Mouse (Mus musculus) limb, embryonic 14.5 days (tissue): ENCODE results near the gene Camta1. TPM values are rescaled to one million over a fixed set of nuclear protein-coding genes. Genes with fewer than 3 reads are reported as not detected.

Experiments used
- ATAC-seq: fragments of 200-750 bp; cut with Nextera tagmentation; 2 replicates; pipeline ENCODE4 v1.8.0; 2017; ENCODE audit warnings: low read depth, moderate number of reproducible peaks, moderate TSS enrichment; ENCODE audit not compliant: low FRiP score
- DNase-seq: peaks from one replicate; pipeline ENCODE4 v3.0.0-alpha.2; 2015; ENCODE audit warnings: low spot score
- H3K27ac ChIP-seq: fragments of 300-500 bp; sonication (generic); replicated peaks from 2 replicates; pipeline ENCODE4 v1.5.1; 2014; ENCODE audit warnings: low read depth, mild to moderate bottlenecking, low read length, moderate library complexity, mixed read lengths
- H3K27me3 ChIP-seq: fragments of 300-500 bp; sonication (generic); 2 replicates; pipeline ENCODE4 v1.6.1; 2014; ENCODE audit warnings: low read length, mixed read lengths; ENCODE audit not compliant: control insufficient read depth, insufficient read depth
- H3K36me3 ChIP-seq: fragments of 300-500 bp; sonication (generic); 2 replicates; pipeline ENCODE4 v1.6.1; 2014; ENCODE audit warnings: mild to moderate bottlenecking, low read length, moderate library complexity, mixed read lengths; ENCODE audit not compliant: control insufficient read depth, insufficient read depth
- H3K4me1 ChIP-seq: fragments of 300-500 bp; sonication (generic); 2 replicates; pipeline ENCODE4 v1.6.1; 2014; ENCODE audit warnings: antibody characterized with exemption, low read length, mixed read lengths; ENCODE audit not compliant: control insufficient read depth, insufficient read depth
- H3K4me2 ChIP-seq: fragments of 300-500 bp; sonication (generic); replicated peaks from 2 replicates; pipeline ENCODE4 v1.6.1; 2014; ENCODE audit warnings: low read depth, mild to moderate bottlenecking, low read length, moderate library complexity; ENCODE audit not compliant: severe bottlenecking
- H3K4me3 ChIP-seq: fragments of 300-500 bp; sonication (generic); replicated peaks from 2 replicates; pipeline ENCODE4 v1.5.1; 2014; ENCODE audit warnings: low read length
- H3K9ac ChIP-seq: fragments of 300-500 bp; sonication (generic); 2 replicates; pipeline ENCODE4 v1.6.1; 2014; ENCODE audit warnings: mild to moderate bottlenecking, low read depth, low read length, moderate library complexity; ENCODE audit not compliant: severe bottlenecking
- H3K9me3 ChIP-seq: fragments of 300-500 bp; sonication (generic); 2 replicates; pipeline ENCODE4 v1.6.1; 2016; ENCODE audit warnings: low read length; ENCODE audit not compliant: control insufficient read depth
- POLR2A ChIP-seq: fragments of 200-500 bp; IDR thresholded peaks from 2 replicates; pipeline ENCODE4 v1.8.0; 2012; ENCODE audit warnings: inconsistent platforms, mild to moderate bottlenecking, moderate library complexity, borderline replicate concordance; ENCODE audit not compliant: insufficient read depth, insufficient read length; ENCODE audit errors: extremely low read depth
- WGBS: fragments of 180-500 bp; shearing (Covaris S2); extraction: QIAGEN DNeasy Blood & Tissue Kit; methylation state at CpG from one replicate; pipeline ENCODE4 v1.1.7; 2014; 5-methylcytosine and 5-hydroxymethylcytosine counted together
- polyA plus RNA-seq, 2 experiments: library from polyadenylated mRNA; depleted of rRNA in 1 of 2; stranded (reverse) in 1 of 2; unstranded in 1 of 2; fragments of >200 nt; fragmentation: Nextera tagmentation in 1 of 2; extraction: Ambion mirVana in 1 of 2; gene quantifications; 2 replicates each; pipeline versions ENCODE4 v1.2.1 to v1.2.3; 2012 to 2014

Gene Camta1
- polyA plus RNA-seq, 2 experiments: 28.6 to 78.8 TPM

GRCm38 (mm10) chr4:150978156-150978910 is 883.3 kb downstream of the Camta1 start:
- Histone ChIP-seq H3K4me3 (no peak overlapping the region), H3K9me3 (no peaks in the 10 kb centered on the region), H3K9ac (no peak overlapping the region), H3K4me1 (no peaks in the 10 kb centered on the region), H3K4me2 (no peak overlapping the region), H3K27me3 (no peaks in the 10 kb centered on the region), H3K27ac (no peak overlapping the region), H3K36me3 (no peaks in the 10 kb centered on the region)
- DNase-seq: no peak
- no peak for TF ChIP-seq POLR2A
- 86% methylated on average over 21 of the region's 21 CpGs for WGBS
- no peak for ATAC-seq

GRCm38 (mm10) chr4:150975145-150975544 is 886.5 kb downstream of the Camta1 start:
- H3K27me3 ChIP-seq: no peaks in the 10 kb centered on the region
- no peak overlapping the region for H3K4me2 ChIP-seq
- H3K4me1 ChIP-seq: no peaks in the 10 kb centered on the region
- no peaks in the 10 kb centered on the region for H3K9me3 ChIP-seq
- no peaks in the 10 kb centered on the region for H3K36me3 ChIP-seq
- DNase-seq: no peak
- WGBS: 19% methylated on average over 1 of the region's 1 CpGs
- H3K4me3 ChIP-seq: no peak overlapping the region
- TF ChIP-seq POLR2A: no peak
- H3K27ac ChIP-seq: no peak overlapping the region
- no peak for ATAC-seq
- H3K9ac ChIP-seq: no peak overlapping the region

GRCm38 (mm10) chr4:150973264-150973663 is 888.4 kb downstream of the Camta1 start:
- Histone ChIP-seq H3K9ac (no peak overlapping the region), H3K27me3 (no peaks in the 10 kb centered on the region), H3K4me2 (no peak overlapping the region), H3K36me3 (no peaks in the 10 kb centered on the region), H3K9me3 (no peaks in the 10 kb centered on the region), H3K27ac (no peak overlapping the region), H3K4me3 (no peak overlapping the region), H3K4me1 (no peaks in the 10 kb centered on the region)
- WGBS: 82% methylated on average over 8 of the region's 8 CpGs
- no peak for DNase-seq
- TF ChIP-seq POLR2A: no peak
- ATAC-seq: no peak

- no peak overlapping the region for H3K27ac ChIP-seq
- no peaks in the 10 kb centered on the region for H3K27me3 ChIP-seq
- no peak for TF ChIP-seq POLR2A
- no peaks in the 10 kb centered on the region for H3K36me3 ChIP-seq
- H3K4me3 ChIP-seq: no peak overlapping the region
- no peak overlapping the region for H3K4me2 ChIP-seq
- H3K9ac ChIP-seq: no peak overlapping the region
- H3K9me3 ChIP-seq: no peaks in the 10 kb centered on the region
- DNase-seq: no peak
- no peak for ATAC-seq
- 87% methylated on average over 8 of the region's 8 CpGs for WGBS
- H3K4me1 ChIP-seq: no peaks in the 10 kb centered on the region
These were observed 892.7 kb downstream of the Camta1 start for GRCm38 (mm10) chr4:150968956-150969355.

- DNase-seq (peak; percentile 22), ATAC-seq (no peak)
- Histone ChIP-seq H3K27me3 (no peaks in the 10 kb centered on the region), H3K4me2 (no peak overlapping the region), H3K9me3 (no peaks in the 10 kb centered on the region), H3K4me1 (no peaks in the 10 kb centered on the region), H3K36me3 (no peaks in the 10 kb centered on the region), H3K27ac (no peak overlapping the region), H3K9ac (no peak overlapping the region), H3K4me3 (no peak overlapping the region)
- no peak for TF ChIP-seq POLR2A
- 14% methylated on average over 7 of the region's 7 CpGs for WGBS
These were observed 895.1 kb downstream of the Camta1 start for GRCm38 (mm10) chr4:150966556-150966955.

- WGBS: 68% methylated on average over 11 of the region's 11 CpGs
- no peaks in the 10 kb centered on the region for H3K9me3 ChIP-seq
- H3K36me3 ChIP-seq: no peaks in the 10 kb centered on the region
- no peaks in the 10 kb centered on the region for H3K27me3 ChIP-seq
- ATAC-seq (no peak), DNase-seq (no peak)
- no peak for TF ChIP-seq POLR2A
- H3K4me2 ChIP-seq: no peak overlapping the region
- H3K4me3 ChIP-seq: no peak overlapping the region
- H3K27ac ChIP-seq: no peak overlapping the region
- no peak overlapping the region for H3K9ac ChIP-seq
- no peaks in the 10 kb centered on the region for H3K4me1 ChIP-seq
These were observed 896.1 kb downstream of the Camta1 start for GRCm38 (mm10) chr4:150965555-150965951.
